Mouse (Mus musculus) heart, embryonic 11.5 days (tissue): ENCODE results near the gene Arhgef6. TPM values are rescaled to one million over a fixed set of nuclear protein-coding genes. Genes with fewer than 3 reads are reported as not detected.

Source experiments
- ATAC-seq: fragments of 200-750 bp; cut with Nextera tagmentation; replicated peaks from 2 replicates; pipeline ENCODE4 v1.8.0; 2017; ENCODE audit warnings: moderate library complexity; ENCODE audit not compliant: insufficient number of reproducible peaks, low FRiP score, low TSS enrichment
- H3K27ac ChIP-seq: fragments of 300-500 bp; sonication (generic); 2 replicates; pipeline ENCODE4 v1.5.1; 2014; ENCODE audit warnings: mild to moderate bottlenecking, low read depth, low read length
- H3K27me3 ChIP-seq: fragments of 300-500 bp; sonication (generic); 2 replicates; pipeline ENCODE4 v1.6.1; 2014; ENCODE audit warnings: mild to moderate bottlenecking, low read length, mixed read lengths; ENCODE audit not compliant: control insufficient read depth, insufficient read depth
- H3K36me3 ChIP-seq: fragments of 300-500 bp; sonication (generic); 2 replicates; pipeline ENCODE4 v1.6.1; 2014; ENCODE audit warnings: mild to moderate bottlenecking, low read length, moderate library complexity, mixed read lengths; ENCODE audit not compliant: control insufficient read depth, insufficient read depth
- H3K4me1 ChIP-seq: fragments of 300-500 bp; sonication (generic); 2 replicates; pipeline ENCODE4 v1.6.1; 2014; ENCODE audit warnings: low read length; ENCODE audit not compliant: control insufficient read depth, insufficient read depth
- H3K4me2 ChIP-seq: fragments of 300-500 bp; sonication (generic); 2 replicates; pipeline ENCODE4 v1.6.1; 2014; ENCODE audit warnings: mild to moderate bottlenecking, moderate library complexity
- H3K4me3 ChIP-seq: fragments of 300-500 bp; sonication (generic); 2 replicates; pipeline ENCODE4 v1.5.1; 2014; ENCODE audit warnings: low read depth, low read length
- H3K9ac ChIP-seq: fragments of 300-500 bp; sonication (generic); 2 replicates; pipeline ENCODE4 v1.6.1; 2014; ENCODE audit warnings: mild to moderate bottlenecking, low read depth, low read length, moderate library complexity
- H3K9me3 ChIP-seq: fragments of 300-500 bp; sonication (generic); replicated peaks from 2 replicates; pipeline ENCODE4 v1.6.1; 2016; ENCODE audit warnings: low read length; ENCODE audit not compliant: control insufficient read depth
- WGBS: fragments of 180-500 bp; shearing (Covaris S2); extraction: QIAGEN DNeasy Blood & Tissue Kit; methylation state at CpG from one replicate; pipeline ENCODE4 v1.1.7; 2014; ENCODE audit not compliant: insufficient replicate concordance; 5-methylcytosine and 5-hydroxymethylcytosine counted together
- polyA plus RNA-seq: library from polyadenylated mRNA; unstranded; fragments of >200 nt; fragmentation: Nextera tagmentation; extraction: Ambion mirVana; gene quantifications from 2 replicates; pipeline ENCODE4 v1.2.1, GENCODE M21; 2014

The Arhgef6 gene
- polyA plus RNA-seq, 1 experiment from 2014 or later, result 26.5 TPM

DNA sequence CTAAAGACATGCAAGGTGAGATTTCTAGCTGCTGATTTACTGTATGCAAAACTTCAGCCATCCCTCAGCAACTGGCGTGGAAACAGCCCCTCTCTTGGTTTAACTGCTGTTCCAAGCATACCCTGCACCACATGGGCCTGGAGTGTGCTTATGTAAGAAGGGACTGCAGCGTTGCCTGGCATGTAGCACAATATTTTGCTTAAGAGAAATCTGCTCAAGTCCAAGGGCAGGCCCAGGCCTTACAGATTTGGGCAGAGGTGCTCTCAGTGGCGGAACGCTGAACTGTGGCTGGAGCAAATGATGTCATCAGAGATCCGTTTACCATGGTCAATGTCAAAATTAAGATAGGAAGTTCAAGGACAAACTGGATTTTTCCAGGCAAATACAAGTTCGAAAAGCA, 13.6 kb downstream of the Arhgef6 start:
- Histone ChIP-seq H3K9me3 (no peaks in the 10 kb centered on the region), H3K4me2 (peak overlapping the region; percentile 33), H3K9ac (0 out of 2 replicates have a peak overlapping the region, but pooled peaks have one; percentile 28), H3K4me1 (no peaks in the 10 kb centered on the region), H3K27ac (no peak overlapping the region), H3K36me3 (no peaks in the 10 kb centered on the region), H3K4me3 (no peak overlapping the region), H3K27me3 (peaks cover 5% of the 10 kb centered on the region; the same call in 1 of the 2 replicates)
- ATAC-seq, result no peak
- 54% methylated on average over 6 of the region's 6 CpGs for WGBS

GRCm38 (mm10) chrX:57312066-57312465, 26.5 kb downstream of the Arhgef6 start:
- Histone ChIP-seq H3K4me2 (no peak overlapping the region), H3K36me3 (no peaks in the 10 kb centered on the region), H3K9ac (no peak overlapping the region), H3K27me3 (no peaks in the 10 kb centered on the region), H3K4me1 (no peaks in the 10 kb centered on the region), H3K4me3 (no peak overlapping the region), H3K9me3 (no peaks in the 10 kb centered on the region), H3K27ac (no peak overlapping the region)
- ATAC-seq, result no peak
- WGBS, result 82% methylated on average over 5 of the region's 5 CpGs

DNA sequence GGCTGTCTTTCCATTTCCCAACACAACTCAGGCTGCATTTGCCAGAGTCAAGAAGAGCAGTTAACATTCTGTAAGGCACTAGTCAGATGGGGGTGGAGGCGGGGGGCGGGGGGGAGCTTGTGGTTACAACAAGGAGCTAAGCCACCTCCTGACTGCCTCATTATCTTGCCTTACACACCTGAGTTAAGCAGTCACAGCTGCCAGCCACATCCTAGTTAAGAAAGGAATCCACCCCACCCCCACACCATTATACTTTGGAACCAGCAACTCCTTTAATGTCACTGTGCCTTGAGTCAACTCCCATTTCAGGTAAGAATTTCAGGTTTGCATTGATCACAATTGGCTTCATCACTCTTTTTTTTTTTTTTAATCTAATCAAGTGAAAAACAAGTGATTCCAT, 28.5 kb downstream of the Arhgef6 start:
- H3K4me2 ChIP-seq, result no peak overlapping the region
- H3K4me1 ChIP-seq, result no peaks in the 10 kb centered on the region
- no peak overlapping the region for H3K4me3 ChIP-seq
- no peaks in the 10 kb centered on the region for H3K27me3 ChIP-seq
- H3K36me3 ChIP-seq, result no peaks in the 10 kb centered on the region
- 36% methylated on average over 2 of the region's 2 CpGs for WGBS
- H3K9me3 ChIP-seq, result no peaks in the 10 kb centered on the region
- H3K9ac ChIP-seq, result no peak overlapping the region
- no peak overlapping the region for H3K27ac ChIP-seq
- ATAC-seq, result no peak

DNA sequence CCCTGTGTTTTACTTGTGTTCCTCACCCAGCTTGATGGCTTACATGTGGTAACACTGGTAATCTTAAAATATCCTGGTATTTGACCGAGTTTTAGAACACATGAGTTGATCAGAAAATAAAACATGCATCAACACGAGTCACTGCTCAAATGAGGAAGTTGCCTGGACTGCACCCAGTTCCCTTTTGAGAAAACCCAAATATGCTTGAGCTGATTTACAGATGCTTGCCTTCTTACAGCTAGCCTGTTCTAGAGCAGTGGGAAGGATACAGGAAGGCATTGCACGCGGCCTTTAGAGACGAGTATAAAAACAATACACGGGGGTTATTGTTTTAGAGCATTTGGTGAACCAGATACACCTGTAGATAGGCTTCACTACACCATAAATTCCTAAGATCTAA, 31.8 kb downstream of the Arhgef6 start:
- Histone ChIP-seq H3K4me1 (no peaks in the 10 kb centered on the region), H3K36me3 (no peaks in the 10 kb centered on the region), H3K4me2 (no peak overlapping the region), H3K27me3 (no peaks in the 10 kb centered on the region), H3K4me3 (no peak overlapping the region), H3K9me3 (no peaks in the 10 kb centered on the region), H3K27ac (no peak overlapping the region), H3K9ac (no peak overlapping the region)
- WGBS, result 79% methylated on average over 6 of the region's 6 CpGs
- no peak for ATAC-seq

- Histone ChIP-seq H3K4me2 (no peak overlapping the region), H3K27me3 (no peaks in the 10 kb centered on the region), H3K36me3 (no peaks in the 10 kb centered on the region), H3K4me1 (no peaks in the 10 kb centered on the region), H3K4me3 (no peak overlapping the region), H3K9me3 (no peaks in the 10 kb centered on the region), H3K9ac (no peak overlapping the region), H3K27ac (no peak overlapping the region)
- ATAC-seq, result no peak
- 55% methylated on average over 3 of the region's 3 CpGs for WGBS
Measured at GRCm38 (mm10) chrX:57304784-57305287, 33.7 kb downstream of the Arhgef6 start.

GRCm38 (mm10) chrX:57303188-57303878, 35.2 kb downstream of the Arhgef6 start:
- Histone ChIP-seq H3K36me3 (no peaks in the 10 kb centered on the region), H3K4me3 (no peak overlapping the region), H3K27me3 (no peaks in the 10 kb centered on the region), H3K9me3 (no peaks in the 10 kb centered on the region), H3K4me1 (no peaks in the 10 kb centered on the region), H3K4me2 (no peak overlapping the region), H3K27ac (no peak overlapping the region), H3K9ac (no peak overlapping the region)
- no peak for ATAC-seq
- WGBS, result 79% methylated on average over 8 of the region's 8 CpGs

- Histone ChIP-seq H3K4me2 (no peak overlapping the region), H3K27ac (no peak overlapping the region), H3K9ac (no peak overlapping the region), H3K27me3 (no peaks in the 10 kb centered on the region), H3K36me3 (no peaks in the 10 kb centered on the region), H3K9me3 (no peaks in the 10 kb centered on the region), H3K4me3 (no peak overlapping the region), H3K4me1 (no peaks in the 10 kb centered on the region)
- 47% methylated on average over 7 of the region's 7 CpGs for WGBS
- no peak for ATAC-seq
Measured at GRCm38 (mm10) chrX:57298946-57299345, 39.6 kb downstream of the Arhgef6 start.

GRCm38 (mm10) chrX:57288458-57288857, 50.1 kb downstream of the Arhgef6 start:
- Histone ChIP-seq H3K27ac (no peak overlapping the region), H3K36me3 (no peaks in the 10 kb centered on the region), H3K4me1 (no peaks in the 10 kb centered on the region), H3K9me3 (no peaks in the 10 kb centered on the region), H3K27me3 (no peaks in the 10 kb centered on the region), H3K4me2 (no peak overlapping the region), H3K4me3 (no peak overlapping the region), H3K9ac (no peak overlapping the region)
- WGBS, result 71% methylated on average over 3 of the region's 3 CpGs
- ATAC-seq, result no peak

DNA sequence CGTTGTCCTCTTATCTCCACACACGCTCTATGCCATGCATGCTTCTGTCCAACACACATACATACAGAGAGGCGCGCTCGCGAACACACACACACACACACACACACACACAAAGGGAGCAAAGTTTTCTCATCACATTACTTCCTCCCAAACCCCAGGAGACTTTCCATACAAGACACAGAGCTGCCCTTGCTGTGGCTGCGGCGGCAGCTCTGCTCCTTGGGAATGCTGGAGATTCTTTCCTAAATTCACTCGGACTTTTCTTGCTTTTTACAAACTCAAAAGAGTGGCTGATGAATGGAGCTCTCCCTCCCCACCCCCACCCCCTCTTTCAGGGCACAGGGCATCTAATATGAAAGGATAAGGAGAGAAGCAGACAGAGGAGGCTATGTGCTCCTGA, 52.2 kb downstream of the Arhgef6 start:
- Histone ChIP-seq H3K36me3 (no peaks in the 10 kb centered on the region), H3K9me3 (no peaks in the 10 kb centered on the region), H3K4me2 (no peak overlapping the region), H3K27me3 (no peaks in the 10 kb centered on the region), H3K4me1 (no peaks in the 10 kb centered on the region), H3K9ac (no peak overlapping the region), H3K4me3 (no peak overlapping the region), H3K27ac (no peak overlapping the region)
- 60% methylated on average over 9 of the region's 9 CpGs for WGBS
- ATAC-seq, result no peak
